Mouse (Mus musculus) MEL (cell line): ENCODE data around the gene Gm10447.

Experiments
- CTCF ChIP-seq, 3 experiments: IDR thresholded peaks in 2 of 3; conservative IDR thresholded peaks in 1 of 3; 2 replicates each; pipeline ENCODE4 v1.5.1; 2011 to 2012; ENCODE audit warnings: low read length in 3 of 3, low read depth in 2 of 3, mild to moderate bottlenecking in 2 of 3, improper control_type of control experiment in 1 of 3, inconsistent platforms in 1 of 3, mixed read lengths in 1 of 3, moderate library complexity in 1 of 3; ENCODE audit not compliant: control insufficient read depth in 1 of 3, insufficient read depth in 1 of 3, poor library complexity in 1 of 3, severe bottlenecking in 1 of 3
- EP300 ChIP-seq, 2 experiments: IDR thresholded peaks; 2 replicates each; pipeline ENCODE4 v1.6.1; 2011; ENCODE audit warnings: improper control_type of control experiment in 2 of 2, low read length in 2 of 2, low read depth in 1 of 2, mild to moderate bottlenecking in 1 of 2
- MAX ChIP-seq: IDR thresholded peaks from 2 replicates; pipeline ENCODE4 v1.6.1; 2011; ENCODE audit warnings: low read length, improper control_type of control experiment
- MAZ ChIP-seq: IDR thresholded peaks from 2 replicates; pipeline ENCODE4 v1.6.1; 2012; ENCODE audit warnings: low read depth, mild to moderate bottlenecking, inconsistent platforms, low read length, improper control_type of control experiment
- MXI1 ChIP-seq: IDR thresholded peaks from 2 replicates; pipeline ENCODE4 v1.6.1; 2011; ENCODE audit warnings: mild to moderate bottlenecking, low read depth, low read length, improper control_type of control experiment
- MYC ChIP-seq: IDR thresholded peaks from 2 replicates; pipeline ENCODE4 v1.6.1; 2011; ENCODE audit warnings: low read depth, mild to moderate bottlenecking, low read length, improper control_type of control experiment, moderate library complexity
- NRF1 ChIP-seq: IDR thresholded peaks from 2 replicates; pipeline ENCODE4 v1.6.1; 2014; ENCODE audit warnings: low read depth, mild to moderate bottlenecking, inconsistent platforms, low read length, improper control_type of control experiment, moderate library complexity; ENCODE audit not compliant: poor library complexity, insufficient read depth, severe bottlenecking
- POLR2A ChIP-seq, 2 experiments: IDR thresholded peaks; 2 replicates each; pipeline ENCODE4 v1.6.1; 2011 to 2012; ENCODE audit warnings: low read length in 2 of 2, mild to moderate bottlenecking in 2 of 2, control low read depth in 1 of 2, improper control_type of control experiment in 1 of 2, low read depth in 1 of 2, moderate library complexity in 1 of 2; ENCODE audit not compliant: control insufficient read depth in 1 of 2, insufficient read depth in 1 of 2, poor library complexity in 1 of 2
- POLR2AphosphoS5 ChIP-seq: IDR thresholded peaks from 2 replicates; pipeline ENCODE4 v1.6.1; 2012; ENCODE audit warnings: low read depth, borderline replicate concordance, mild to moderate bottlenecking, inconsistent platforms, low read length, moderate library complexity, mixed read lengths
- SMC3 ChIP-seq: IDR thresholded peaks from 2 replicates; pipeline ENCODE4 v1.6.1; 2011; ENCODE audit warnings: low read depth, low read length, improper control_type of control experiment
- TBP ChIP-seq: IDR thresholded peaks from 2 replicates; pipeline ENCODE4 v1.8.0; 2011; ENCODE audit warnings: low read depth, low read length, improper control_type of control experiment
- UBTF ChIP-seq: IDR thresholded peaks from 2 replicates; pipeline ENCODE4 v1.6.1; 2012; ENCODE audit warnings: low read depth, mild to moderate bottlenecking, inconsistent platforms, low read length, improper control_type of control experiment, moderate library complexity, borderline replicate concordance; ENCODE audit not compliant: insufficient read depth
- USF1 ChIP-seq: IDR thresholded peaks from 2 replicates; pipeline ENCODE4 v1.6.1; 2014; ENCODE audit warnings: low read depth, mild to moderate bottlenecking, inconsistent platforms, low read length, improper control_type of control experiment, moderate library complexity

GRCm38 (mm10) chr11:53429182-53429581 is 27.7 kb downstream of the Gm10447 start:
- TF ChIP-seq TBP: no peak
- no peak for TF ChIP-seq CTCF (IDR thresholded peaks at IDR 0.05 in 2 of 3, conservative IDR thresholded peaks at IDR 0.05 in 1 of 3; ENCODE audit: control insufficient read depth in 1 of 3, insufficient read depth in 1 of 3, low read depth in 2 of 3, low read length in 3 of 3, poor library complexity in 1 of 3, severe bottlenecking in 1 of 3)
- TF ChIP-seq MAX: no peak
- no peak for TF ChIP-seq UBTF
- no peak for TF ChIP-seq NRF1
- TF ChIP-seq SMC3: peak; percentile 1; the same call in 1 of the 2 replicates
- TF ChIP-seq MXI1: no peak
- TF ChIP-seq POLR2A (IDR thresholded peaks at IDR 0.05; ENCODE audit: control insufficient read depth in 1 of 2, insufficient read depth in 1 of 2, low read depth in 1 of 2, low read length in 2 of 2, poor library complexity in 1 of 2): peak in 1 of 2 experiments; percentile 8; a peak in 1 of 4 replicates
- TF ChIP-seq EP300 (IDR thresholded peaks at IDR 0.05; ENCODE audit: low read depth in 1 of 2, low read length in 2 of 2): no peak
- TF ChIP-seq USF1: no peak
- no peak for TF ChIP-seq POLR2AphosphoS5
- TF ChIP-seq MAZ: no peak
- TF ChIP-seq MYC: no peak
